Mouse (Mus musculus): ENCODE results near the gene Traf1. TPM values are rescaled to one million over a fixed set of nuclear protein-coding genes. Genes with fewer than 3 reads are reported as not detected.

Traf1 gene
- polyA plus RNA-seq (2014; fragmentation: Nextera tagmentation; extraction: Ambion mirVana) = 0.65 and 1.3 TPM in 2 replicates

GRCm38 (mm10) chr2:34961481-34962036 lies at the start of gene Traf1:
Gene Traf1 (minus strand): TSS chr2:34961772.
- peak; percentile 63; the same call in 1 of the 2 replicates for ATAC-seq (replicated peaks; ENCODE audit: insufficient number of reproducible peaks, low FRiP score, low TSS enrichment)
- H3K9me3 ChIP-seq (replicated peaks; ENCODE audit: control insufficient read depth, low read length) = no peaks in the 10 kb centered on the region

GRCm38 (mm10) chr2:34998956-34999355 lies 37.4 kb upstream of the Traf1 start:
- Histone ChIP-seq H3K4me1 (ENCODE audit: control insufficient read depth, insufficient read depth, low read length) (no peaks in the 10 kb centered on the region), H3K9ac (ENCODE audit: low read depth, low read length) (no peak overlapping the region)
- ATAC-seq (replicated peaks; ENCODE audit: insufficient number of reproducible peaks, low FRiP score, low TSS enrichment) = no peak

More at GRCm38 (mm10) chr2:34961481-34962036, at the start of gene Traf1:
- no peak within 1 kb of the TSS for H3K27ac ChIP-seq (ENCODE audit: low read depth, low read length)
- 10% methylated on average over 20 of the region's 20 CpGs for WGBS (ENCODE audit: insufficient replicate concordance)
- H3K9ac ChIP-seq (ENCODE audit: low read depth, low read length) = peak within 1 kb of the TSS; percentile 47; the same call in 1 of the 2 replicates
- H3K4me1 ChIP-seq (ENCODE audit: control insufficient read depth, insufficient read depth, low read length) = peaks cover 7% of the 10 kb centered on the region; the same call in 1 of the 2 replicates
- H3K4me2 ChIP-seq = peak within 1 kb of the TSS; percentile 57
- no peaks in the 10 kb centered on the region for H3K36me3 ChIP-seq (ENCODE audit: control insufficient read depth, insufficient read depth, low read length)
- H3K4me3 ChIP-seq (ENCODE audit: low read depth, low read length) = peak within 1 kb of the TSS; percentile 27
- H3K27me3 ChIP-seq (ENCODE audit: control insufficient read depth, insufficient read depth, low read length) = no peaks in the 10 kb centered on the region

GRCm38 (mm10) chr2:34996506-34996905 lies 34.9 kb upstream of the Traf1 start:
- Histone ChIP-seq H3K27ac (ENCODE audit: low read depth, low read length) (no peak overlapping the region), H3K27me3 (ENCODE audit: control insufficient read depth, insufficient read depth, low read length) (peaks cover 9% of the 10 kb centered on the region), H3K4me2 (no peak overlapping the region), H3K9ac (ENCODE audit: low read depth, low read length) (no peak overlapping the region), H3K9me3 (replicated peaks; ENCODE audit: control insufficient read depth, low read length) (no peaks in the 10 kb centered on the region), H3K4me3 (ENCODE audit: low read depth, low read length) (no peak overlapping the region), H3K4me1 (ENCODE audit: control insufficient read depth, insufficient read depth, low read length) (no peaks in the 10 kb centered on the region), H3K36me3 (ENCODE audit: control insufficient read depth, insufficient read depth, low read length) (no peaks in the 10 kb centered on the region)
- no peak for ATAC-seq (replicated peaks; ENCODE audit: insufficient number of reproducible peaks, low FRiP score, low TSS enrichment)
- WGBS (ENCODE audit: insufficient replicate concordance) = 72% methylated on average over 5 of the region's 5 CpGs

More at GRCm38 (mm10) chr2:34998956-34999355, 37.4 kb upstream of the Traf1 start:
- no peak overlapping the region for H3K4me3 ChIP-seq (ENCODE audit: low read depth, low read length)
- H3K36me3 ChIP-seq (ENCODE audit: control insufficient read depth, insufficient read depth, low read length) = no peaks in the 10 kb centered on the region
- H3K9me3 ChIP-seq (replicated peaks; ENCODE audit: control insufficient read depth, low read length) = no peaks in the 10 kb centered on the region
- H3K27me3 ChIP-seq (ENCODE audit: control insufficient read depth, insufficient read depth, low read length) = peaks cover 1% of the 10 kb centered on the region; the same call in 1 of the 2 replicates
- H3K27ac ChIP-seq (ENCODE audit: low read depth, low read length) = no peak overlapping the region
- WGBS (ENCODE audit: insufficient replicate concordance) = 75% methylated on average over 9 of the region's 9 CpGs
- no peak overlapping the region for H3K4me2 ChIP-seq

GRCm38 (mm10) chr2:34993696-34994356 lies 32.3 kb upstream of the Traf1 start:
- ATAC-seq (replicated peaks; ENCODE audit: insufficient number of reproducible peaks, low FRiP score, low TSS enrichment) = no peak
- Histone ChIP-seq H3K9me3 (replicated peaks; ENCODE audit: control insufficient read depth, low read length) (no peaks in the 10 kb centered on the region), H3K9ac (ENCODE audit: low read depth, low read length) (no peak overlapping the region), H3K4me1 (ENCODE audit: control insufficient read depth, insufficient read depth, low read length) (no peaks in the 10 kb centered on the region), H3K4me3 (ENCODE audit: low read depth, low read length) (no peak overlapping the region), H3K4me2 (no peak overlapping the region), H3K27ac (ENCODE audit: low read depth, low read length) (no peak overlapping the region), H3K36me3 (ENCODE audit: control insufficient read depth, insufficient read depth, low read length) (no peaks in the 10 kb centered on the region), H3K27me3 (ENCODE audit: control insufficient read depth, insufficient read depth, low read length) (peaks cover 15% of the 10 kb centered on the region)
- WGBS (ENCODE audit: insufficient replicate concordance) = 77% methylated on average over 5 of the region's 5 CpGs

- H3K4me2 ChIP-seq = no peak overlapping the region
- H3K4me1 ChIP-seq (ENCODE audit: control insufficient read depth, insufficient read depth, low read length) = no peaks in the 10 kb centered on the region
- H3K27ac ChIP-seq (ENCODE audit: low read depth, low read length) = no peak overlapping the region
- ATAC-seq (replicated peaks; ENCODE audit: insufficient number of reproducible peaks, low FRiP score, low TSS enrichment) = no peak
- H3K27me3 ChIP-seq (ENCODE audit: control insufficient read depth, insufficient read depth, low read length) = peaks cover 15% of the 10 kb centered on the region
- no peak overlapping the region for H3K4me3 ChIP-seq (ENCODE audit: low read depth, low read length)
- no peaks in the 10 kb centered on the region for H3K36me3 ChIP-seq (ENCODE audit: control insufficient read depth, insufficient read depth, low read length)
- WGBS (ENCODE audit: insufficient replicate concordance) = 24% methylated on average over 9 of the region's 9 CpGs
- no peaks in the 10 kb centered on the region for H3K9me3 ChIP-seq (replicated peaks; ENCODE audit: control insufficient read depth, low read length)
- H3K9ac ChIP-seq (ENCODE audit: low read depth, low read length) = no peak overlapping the region
These were observed 31.4 kb upstream of the Traf1 start for GRCm38 (mm10) chr2:34992729-34993695.

GRCm38 (mm10) chr2:34991966-34992365 lies 30.4 kb upstream of the Traf1 start:
- no peak overlapping the region for H3K9ac ChIP-seq (ENCODE audit: low read depth, low read length)
- H3K9me3 ChIP-seq (replicated peaks; ENCODE audit: control insufficient read depth, low read length) = no peaks in the 10 kb centered on the region
- H3K36me3 ChIP-seq (ENCODE audit: control insufficient read depth, insufficient read depth, low read length) = no peaks in the 10 kb centered on the region
- no peak for ATAC-seq (replicated peaks; ENCODE audit: insufficient number of reproducible peaks, low FRiP score, low TSS enrichment)
- no peak overlapping the region for H3K4me2 ChIP-seq
- no peak overlapping the region for H3K27ac ChIP-seq (ENCODE audit: low read depth, low read length)
- H3K27me3 ChIP-seq (ENCODE audit: control insufficient read depth, insufficient read depth, low read length) = peaks cover 15% of the 10 kb centered on the region
- no peak overlapping the region for H3K4me3 ChIP-seq (ENCODE audit: low read depth, low read length)
- no peaks in the 10 kb centered on the region for H3K4me1 ChIP-seq (ENCODE audit: control insufficient read depth, insufficient read depth, low read length)
- WGBS (ENCODE audit: insufficient replicate concordance) = 80% methylated on average over 3 of the region's 3 CpGs

GRCm38 (mm10) chr2:34989749-34990148 lies 28.2 kb upstream of the Traf1 start:
- no peak overlapping the region for H3K4me3 ChIP-seq (ENCODE audit: low read depth, low read length)
- no peaks in the 10 kb centered on the region for H3K36me3 ChIP-seq (ENCODE audit: control insufficient read depth, insufficient read depth, low read length)
- no peaks in the 10 kb centered on the region for H3K4me1 ChIP-seq (ENCODE audit: control insufficient read depth, insufficient read depth, low read length)
- ATAC-seq (replicated peaks; ENCODE audit: insufficient number of reproducible peaks, low FRiP score, low TSS enrichment) = no peak
- WGBS (ENCODE audit: insufficient replicate concordance) = 83% methylated on average over 1 of the region's 1 CpGs
- H3K27me3 ChIP-seq (ENCODE audit: control insufficient read depth, insufficient read depth, low read length) = peaks cover 15% of the 10 kb centered on the region
- H3K9ac ChIP-seq (ENCODE audit: low read depth, low read length) = no peak overlapping the region
- no peak overlapping the region for H3K4me2 ChIP-seq
- H3K27ac ChIP-seq (ENCODE audit: low read depth, low read length) = no peak overlapping the region
- no peaks in the 10 kb centered on the region for H3K9me3 ChIP-seq (replicated peaks; ENCODE audit: control insufficient read depth, low read length)

- no peak overlapping the region for H3K4me2 ChIP-seq
- H3K4me1 ChIP-seq (ENCODE audit: control insufficient read depth, insufficient read depth, low read length) = no peaks in the 10 kb centered on the region
- no peaks in the 10 kb centered on the region for H3K36me3 ChIP-seq (ENCODE audit: control insufficient read depth, insufficient read depth, low read length)
- H3K27ac ChIP-seq (ENCODE audit: low read depth, low read length) = no peak overlapping the region
- no peaks in the 10 kb centered on the region for H3K9me3 ChIP-seq (replicated peaks; ENCODE audit: control insufficient read depth, low read length)
- H3K27me3 ChIP-seq (ENCODE audit: control insufficient read depth, insufficient read depth, low read length) = peaks cover 5% of the 10 kb centered on the region
- H3K9ac ChIP-seq (ENCODE audit: low read depth, low read length) = no peak overlapping the region
- ATAC-seq (replicated peaks; ENCODE audit: insufficient number of reproducible peaks, low FRiP score, low TSS enrichment) = no peak
- WGBS (ENCODE audit: insufficient replicate concordance) = 79% methylated on average over 1 of the region's 1 CpGs
- no peak overlapping the region for H3K4me3 ChIP-seq (ENCODE audit: low read depth, low read length)
These were observed 26.0 kb upstream of the Traf1 start for GRCm38 (mm10) chr2:34987595-34987994.
